Mouse (Mus musculus) adrenal gland, postnatal 25 days (tissue): ENCODE data around the gene Ociad1. TPM values are rescaled to one million over a fixed set of nuclear protein-coding genes. Genes with fewer than 3 reads are reported as not detected.
A peak's percentile ranks its signal among the peaks of the same experiment; 100 is the strongest.
"Not testable (repeated sequence)": the region's sequence is repeated elsewhere in the genome, so short reads cannot be mapped to it uniquely, and the experiment has no call there.

Source experiments
- DNase-seq: peaks from one replicate; pipeline ENCODE4 v3.0.0; 2021; ENCODE audit warnings: mixed read lengths
- total RNA-seq: library from RNA; stranded (reverse); gene quantifications from 2 replicates; pipeline ENCODE4 v1.2.3, GENCODE M21; 2021

The Ociad1 gene
- total RNA-seq, 1 experiment from 2014 or later: 245 TPM

GRCm38 (mm10) chr5:73285470-73285978 lies 7.1 kb upstream of the Ociad1 start:
- no peak for DNase-seq

GRCm38 (mm10) chr5:73286603-73287002 lies 6.0 kb upstream of the Ociad1 start:
- DNase-seq: no peak

- no peak for DNase-seq
These were observed 2.7 kb upstream of the Ociad1 start for GRCm38 (mm10) chr5:73289900-73290299.

- no peak for DNase-seq
These were observed 859 bp downstream of the Ociad1 start for GRCm38 (mm10) chr5:73293458-73293827.

GRCm38 (mm10) chr5:73295016-73295415 lies 2.4 kb downstream of the Ociad1 start:
- no peak for DNase-seq

GRCm38 (mm10) chr5:73295916-73296315 lies 3.3 kb downstream of the Ociad1 start:
- no peak for DNase-seq

- no peak for DNase-seq
These were observed 9.2 kb downstream of the Ociad1 start for GRCm38 (mm10) chr5:73301601-73302307.

- DNase-seq: no peak
These were observed 11.9 kb downstream of the Ociad1 start for GRCm38 (mm10) chr5:73304507-73304906.

- DNase-seq: no peak
These were observed 13.9 kb downstream of the Ociad1 start for GRCm38 (mm10) chr5:73306486-73306885.

- no peak for DNase-seq
These were observed 14.7 kb downstream of the Ociad1 start for GRCm38 (mm10) chr5:73307297-73307696.

- no peak for DNase-seq
These were observed 16.9 kb downstream of the Ociad1 start for GRCm38 (mm10) chr5:73309496-73309895.

- DNase-seq: no peak
These were observed 17.8 kb downstream of the Ociad1 start for GRCm38 (mm10) chr5:73310401-73310800.

- no peak for DNase-seq
These were observed 18.9 kb downstream of the Ociad1 start for GRCm38 (mm10) chr5:73311458-73311857.

GRCm38 (mm10) chr5:73313591-73313990 lies 21.0 kb downstream of the Ociad1 start:
- DNase-seq: no peak

- DNase-seq: no peak
These were observed 22.1 kb downstream of the Ociad1 start for GRCm38 (mm10) chr5:73314654-73315053.

GRCm38 (mm10) chr5:73319306-73319705 lies 26.7 kb downstream of the Ociad1 start:
- no peak for DNase-seq

GRCm38 (mm10) chr5:73322684-73323083 lies 30.1 kb downstream of the Ociad1 start:
- not testable (repeated sequence) for DNase-seq

GRCm38 (mm10) chr5:73323602-73324001 lies 31.0 kb downstream of the Ociad1 start:
- no peak for DNase-seq

GRCm38 (mm10) chr5:73324526-73325170 lies 32.1 kb downstream of the Ociad1 start:
- no peak for DNase-seq

GRCm38 (mm10) chr5:73331002-73331401 lies 38.4 kb downstream of the Ociad1 start:
- no peak for DNase-seq

GRCm38 (mm10) chr5:73336448-73336847 lies 43.9 kb downstream of the Ociad1 start:
- no peak for DNase-seq

- peak; percentile 51 for DNase-seq
These were observed 45.6 kb downstream of the Ociad1 start for GRCm38 (mm10) chr5:73337961-73338831.

- no peak for DNase-seq
These were observed 46.2 kb downstream of the Ociad1 start for GRCm38 (mm10) chr5:73338832-73339163.
